Mouse (Mus musculus): Measurements from ENCODE around the gene Rfc5. TPM values are rescaled to one million over a fixed set of nuclear protein-coding genes. Genes with fewer than 3 reads are reported as not detected.
"Not testable (repeated sequence)": the region's sequence is repeated elsewhere in the genome, so short reads cannot be mapped to it uniquely, and the experiment has no call there.

The Rfc5 gene
- 64.7 and 67.2 TPM in 2 replicates for polyA plus RNA-seq (2015; fragmentation: Nextera tagmentation; extraction: Ambion mirVana)

DNA sequence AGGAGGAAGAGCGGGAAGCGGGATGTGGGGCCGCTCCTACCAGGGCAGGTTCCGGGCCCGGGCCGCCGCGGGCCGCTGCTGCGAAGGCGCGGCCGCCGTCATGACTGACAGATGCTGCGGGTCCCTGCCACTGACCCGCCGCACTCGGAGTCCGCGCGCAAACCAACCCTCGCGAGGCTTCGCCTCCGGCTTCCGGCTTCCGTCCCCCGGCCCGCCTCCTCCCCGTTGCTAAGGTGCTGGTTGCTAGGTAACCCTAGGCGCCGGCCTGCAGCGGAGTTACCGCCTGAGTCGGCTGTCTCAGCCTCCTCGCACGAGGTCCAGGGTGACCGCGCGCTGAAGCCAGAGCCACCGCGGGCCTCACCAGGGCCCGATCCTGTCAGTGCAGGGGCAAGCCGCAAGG, at the start of gene Rfc5:
Gene Rfc5, minus strand, starts transcription at position 171 of the 400 bp plus-strand sequence.
- Histone ChIP-seq H3K27ac (peak within 1 kb of the TSS; percentile 64), H3K4me3 (peak within 1 kb of the TSS; percentile 79), H3K36me3 (peaks cover 18% of the 10 kb centered on the region), H3K27me3 (no peaks in the 10 kb centered on the region), H3K4me1 (peaks cover 17% of the 10 kb centered on the region), H3K4me2 (peak within 1 kb of the TSS; percentile 72), H3K9ac (peak within 1 kb of the TSS; percentile 79), H3K9me3 (no peaks in the 10 kb centered on the region)
- 2% methylated on average over 32 of the region's 44 CpGs for WGBS
- peak; percentile 88 for ATAC-seq (ENCODE audit: insufficient number of reproducible peaks, low FRiP score, low TSS enrichment, low read depth)

DNA sequence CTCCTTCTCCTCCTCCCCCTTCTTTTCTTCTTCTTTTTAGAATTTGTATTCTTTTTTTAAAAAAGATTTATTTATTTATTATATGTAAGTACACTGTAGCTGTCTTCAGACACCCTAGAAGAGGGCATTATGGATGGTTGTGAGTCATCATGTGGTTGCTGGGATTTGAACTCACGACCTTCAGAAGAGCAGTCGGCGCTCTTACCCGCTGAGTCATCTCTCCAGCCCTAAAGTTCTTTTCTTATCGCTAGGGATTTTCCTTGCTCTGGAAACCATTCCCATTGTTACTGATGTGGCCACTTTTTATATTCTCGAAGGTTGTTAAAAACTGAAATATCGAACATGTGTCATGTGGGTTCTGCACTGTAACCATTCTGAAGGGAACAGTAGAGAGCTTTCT, 44.7 kb upstream of the Rfc5 start:
- not testable (repeated sequence) for H3K9me3 ChIP-seq; H3K36me3 ChIP-seq; H3K27me3 ChIP-seq; H3K9ac ChIP-seq; H3K27ac ChIP-seq; H3K4me1 ChIP-seq; H3K4me3 ChIP-seq; H3K4me2 ChIP-seq; ATAC-seq (ENCODE audit: insufficient number of reproducible peaks, low FRiP score, low TSS enrichment, low read depth)
- 88% methylated on average over 7 of the region's 7 CpGs for WGBS

DNA sequence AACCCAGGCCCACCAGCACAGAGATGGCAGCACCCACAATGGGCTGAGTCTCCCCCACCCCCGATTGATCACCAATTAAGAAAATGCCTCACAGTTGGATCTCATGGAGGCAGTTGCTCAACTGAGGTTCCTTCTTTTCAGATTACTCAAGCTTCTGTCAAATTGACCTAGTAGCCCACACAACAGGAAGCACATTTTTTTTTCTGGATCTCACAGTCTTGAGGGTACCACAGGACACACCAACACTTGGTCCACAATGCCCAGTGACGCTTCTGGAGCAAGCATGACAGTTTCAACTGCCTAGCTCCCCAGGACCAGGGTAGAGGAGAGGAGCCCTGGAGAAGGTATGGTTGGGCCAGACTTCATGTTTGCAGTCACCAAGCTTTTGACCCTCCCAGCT, 28.6 kb upstream of the Rfc5 start:
- Histone ChIP-seq H3K4me1 (peaks cover 16% of the 10 kb centered on the region), H3K27me3 (peaks cover 53% of the 10 kb centered on the region), H3K9me3 (no peaks in the 10 kb centered on the region), H3K4me2 (no peak overlapping the region), H3K36me3 (no peaks in the 10 kb centered on the region), H3K9ac (no peak overlapping the region), H3K27ac (no peak overlapping the region), H3K4me3 (no peak overlapping the region)
- whole genome bisulfite sequencing: 75% methylated on average over 2 of the region's 2 CpGs
- ATAC-seq (ENCODE audit: insufficient number of reproducible peaks, low FRiP score, low TSS enrichment, low read depth): no peak

DNA sequence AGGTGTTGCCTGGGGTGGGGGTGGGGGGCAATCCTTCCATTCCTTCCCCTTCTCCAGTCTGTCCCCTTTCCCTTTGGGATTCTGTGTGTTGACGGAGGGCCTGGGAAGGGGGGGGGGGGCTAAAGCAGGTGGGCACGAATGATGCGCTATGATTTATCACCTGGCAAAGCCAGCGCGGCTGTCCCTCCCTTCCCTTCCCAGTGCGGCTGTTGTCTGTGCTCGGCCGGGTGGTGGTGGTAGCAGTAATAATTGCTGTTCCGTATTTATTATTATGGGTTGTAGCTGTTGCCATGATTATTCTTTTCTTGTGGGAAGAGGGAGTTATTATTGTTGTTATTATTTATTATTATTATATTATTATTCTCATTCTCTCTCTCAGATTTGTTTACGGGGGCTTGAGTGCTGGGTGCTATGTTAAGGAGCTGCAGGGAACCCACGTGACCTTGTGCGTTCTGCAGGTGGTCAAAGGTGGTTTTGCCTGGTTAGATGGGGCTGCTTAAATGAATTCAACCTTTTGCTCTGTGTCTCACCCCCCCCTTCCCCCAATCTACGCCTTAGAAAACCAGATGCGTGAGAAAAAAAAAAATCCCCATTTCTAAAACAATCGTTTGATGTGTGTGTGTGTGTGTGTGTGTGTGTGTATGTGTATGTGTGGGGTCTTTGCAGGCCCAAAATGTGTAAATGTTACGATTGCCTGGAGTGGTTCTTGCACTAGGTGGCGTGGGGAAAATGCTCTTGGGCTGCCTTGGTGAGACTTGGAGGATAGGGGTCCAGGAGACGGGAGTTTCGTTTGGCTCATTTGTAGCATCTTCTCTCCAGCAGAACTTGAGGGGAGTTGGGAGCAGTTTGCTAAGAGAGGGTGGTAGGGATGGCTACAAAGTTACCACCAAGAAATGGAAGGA, 26.4 kb upstream of the Rfc5 start:
- no peak overlapping the region for H3K4me2 ChIP-seq
- H3K9me3 ChIP-seq: no peaks in the 10 kb centered on the region
- no peak overlapping the region for H3K4me3 ChIP-seq
- H3K27ac ChIP-seq: no peak overlapping the region
- H3K4me1 ChIP-seq: peaks cover 16% of the 10 kb centered on the region
- H3K36me3 ChIP-seq: no peaks in the 10 kb centered on the region
- no peak for ATAC-seq (ENCODE audit: insufficient number of reproducible peaks, low FRiP score, low TSS enrichment, low read depth)
- H3K27me3 ChIP-seq: peaks cover 72% of the 10 kb centered on the region
- no peak overlapping the region for H3K9ac ChIP-seq
- 31% methylated on average over 16 of the region's 19 CpGs for WGBS

DNA sequence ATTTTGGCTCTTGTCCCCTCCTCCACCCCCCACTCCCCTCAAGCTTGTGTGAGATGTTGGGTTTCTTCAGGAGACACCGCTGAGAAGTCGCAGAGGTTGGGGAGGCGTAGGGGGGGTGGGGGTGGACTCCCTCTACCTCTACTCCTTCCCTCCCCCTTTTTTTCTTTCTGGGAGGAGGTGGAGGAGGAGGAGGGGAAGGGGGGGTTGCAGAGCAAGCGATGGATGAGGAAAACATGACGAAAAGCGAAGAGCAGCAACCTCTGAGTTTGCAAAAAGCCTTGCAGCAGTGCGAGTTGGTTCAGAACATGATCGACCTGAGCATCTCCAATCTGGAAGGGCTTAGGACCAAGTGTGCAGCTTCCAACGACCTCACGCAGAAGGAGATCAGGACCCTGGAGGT, 25.8 kb upstream of the Rfc5 start:
- H3K4me3 ChIP-seq: peak overlapping the region; percentile 53
- peak overlapping the region; percentile 97 for H3K4me2 ChIP-seq
- peaks cover 74% of the 10 kb centered on the region for H3K27me3 ChIP-seq
- H3K27ac ChIP-seq: no peak overlapping the region
- no peak for ATAC-seq (ENCODE audit: insufficient number of reproducible peaks, low FRiP score, low TSS enrichment, low read depth)
- H3K4me1 ChIP-seq: peaks cover 16% of the 10 kb centered on the region
- H3K36me3 ChIP-seq: no peaks in the 10 kb centered on the region
- H3K9me3 ChIP-seq: no peaks in the 10 kb centered on the region
- WGBS: 8% methylated on average over 10 of the region's 10 CpGs
- no peak overlapping the region for H3K9ac ChIP-seq

DNA sequence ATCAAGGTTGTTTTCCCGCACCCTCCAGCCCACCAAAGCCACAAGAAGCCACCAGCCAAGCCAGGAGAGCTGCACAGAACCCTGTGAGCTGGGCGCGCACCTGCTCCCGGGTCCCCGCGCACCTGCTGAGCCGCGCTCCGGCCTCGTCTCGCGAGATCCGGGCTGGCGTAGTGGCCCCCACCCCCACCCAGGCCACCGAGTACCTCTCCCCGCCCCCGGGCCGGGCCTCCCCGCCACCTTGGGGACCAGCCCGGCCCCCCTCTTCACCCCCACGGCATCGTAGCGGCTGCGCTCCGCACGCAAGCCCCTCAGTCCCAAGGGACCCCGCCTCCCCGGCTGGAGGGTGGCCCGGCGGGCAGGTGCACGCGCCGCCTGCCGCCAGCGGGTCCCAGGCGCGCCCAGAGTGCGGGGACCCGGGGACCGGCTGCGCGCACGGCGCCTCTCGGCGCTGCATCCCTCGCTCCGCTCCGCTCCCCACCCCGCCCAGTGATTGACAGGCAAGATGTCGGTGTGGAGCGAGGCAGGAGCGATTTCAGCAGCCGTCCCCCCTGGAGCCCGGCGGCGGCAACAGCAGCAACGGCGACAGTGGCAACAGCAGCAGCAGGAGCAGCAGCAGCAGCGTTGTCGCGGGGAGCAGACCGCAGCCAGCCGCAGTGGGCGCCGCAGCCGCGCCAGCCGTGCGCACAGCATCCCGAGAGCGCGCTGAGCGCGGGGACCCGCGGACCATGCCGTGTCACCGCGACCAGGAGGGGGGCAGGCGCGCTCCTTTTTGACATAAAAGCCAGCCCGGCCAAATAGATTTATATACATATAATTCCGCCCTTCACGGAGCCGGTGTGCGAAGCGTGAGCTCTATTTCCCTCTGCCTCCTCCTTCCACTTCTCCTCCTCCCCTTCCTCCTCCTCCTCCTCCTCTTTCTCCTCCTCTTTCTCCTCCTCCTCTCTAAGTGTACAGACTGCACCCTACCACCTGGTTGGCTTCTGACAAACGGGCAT, 25.0 kb upstream of the Rfc5 start, which contains the start of gene Ksr2:
Gene Ksr2, plus strand, starts transcription at position 494 of the 995 bp plus-strand sequence.
- peaks cover 74% of the 10 kb centered on the region for H3K27me3 ChIP-seq
- peak within 1 kb of the TSS; percentile 97 for H3K4me2 ChIP-seq
- no peaks in the 10 kb centered on the region for H3K36me3 ChIP-seq
- under 1% methylated on average over 85 of the region's 89 CpGs for WGBS
- ATAC-seq (ENCODE audit: insufficient number of reproducible peaks, low FRiP score, low TSS enrichment, low read depth): no peak
- peaks cover 16% of the 10 kb centered on the region for H3K4me1 ChIP-seq
- H3K9me3 ChIP-seq: no peaks in the 10 kb centered on the region
- no peak within 1 kb of the TSS for H3K27ac ChIP-seq
- 0 out of 2 replicates have a peak within 1 kb of the TSS, but pooled peaks have one; percentile 14 for H3K9ac ChIP-seq
- peak within 1 kb of the TSS; percentile 53 for H3K4me3 ChIP-seq

DNA sequence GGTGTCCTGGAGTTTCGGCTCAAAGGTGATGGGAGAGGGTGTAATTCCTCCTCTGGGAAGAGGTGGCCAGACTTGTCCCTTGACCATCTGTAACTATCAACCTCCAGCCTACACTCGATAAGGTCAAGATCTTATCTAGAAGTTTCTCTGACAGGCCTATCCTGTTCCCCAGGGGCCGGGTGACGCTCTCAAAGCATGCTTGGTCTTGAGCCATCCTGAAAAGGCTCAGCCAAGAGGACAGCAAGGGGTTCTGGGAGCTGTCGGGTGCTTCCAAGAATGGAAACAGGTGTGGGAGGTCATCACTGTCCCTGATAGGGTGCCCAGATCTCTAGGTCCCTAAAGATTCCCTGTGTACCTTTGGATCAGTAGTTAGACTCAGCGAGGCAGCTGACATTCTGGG, 20.5 kb upstream of the Rfc5 start:
- WGBS: 65% methylated on average over 6 of the region's 6 CpGs
- Histone ChIP-seq H3K9me3 (no peaks in the 10 kb centered on the region), H3K27ac (no peak overlapping the region), H3K4me2 (no peak overlapping the region), H3K27me3 (peaks cover 39% of the 10 kb centered on the region), H3K9ac (no peak overlapping the region), H3K4me3 (no peak overlapping the region), H3K36me3 (no peaks in the 10 kb centered on the region), H3K4me1 (peaks cover 12% of the 10 kb centered on the region)
- no peak for ATAC-seq (ENCODE audit: insufficient number of reproducible peaks, low FRiP score, low TSS enrichment, low read depth)

DNA sequence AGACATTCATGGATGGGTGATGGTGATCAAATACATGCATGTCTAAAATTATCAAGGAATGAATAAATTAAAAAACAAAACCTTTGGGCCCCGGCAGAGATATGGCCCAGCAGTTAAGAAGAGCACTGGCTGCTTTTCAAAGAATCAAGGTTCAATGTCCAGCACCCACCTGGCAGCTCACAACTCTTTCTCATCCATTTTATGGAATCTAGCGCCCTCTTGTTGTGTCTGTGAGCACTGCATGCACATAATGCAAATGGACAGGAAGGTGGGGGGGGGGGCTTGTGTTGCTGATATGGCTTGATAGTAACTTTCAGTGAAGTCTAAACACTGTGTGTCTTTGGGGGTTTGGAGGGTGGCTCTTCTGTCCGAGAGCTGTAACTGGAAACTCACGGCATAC, 19.4 kb upstream of the Rfc5 start:
- no peak overlapping the region for H3K27ac ChIP-seq
- no peak overlapping the region for H3K4me3 ChIP-seq
- WGBS: 59% methylated on average over 4 of the region's 4 CpGs
- no peaks in the 10 kb centered on the region for H3K36me3 ChIP-seq
- H3K9ac ChIP-seq: no peak overlapping the region
- no peaks in the 10 kb centered on the region for H3K9me3 ChIP-seq
- ATAC-seq (ENCODE audit: insufficient number of reproducible peaks, low FRiP score, low TSS enrichment, low read depth): no peak
- peaks cover 27% of the 10 kb centered on the region for H3K27me3 ChIP-seq
- H3K4me1 ChIP-seq: peaks cover under 1% of the 10 kb centered on the region
- no peak overlapping the region for H3K4me2 ChIP-seq

DNA sequence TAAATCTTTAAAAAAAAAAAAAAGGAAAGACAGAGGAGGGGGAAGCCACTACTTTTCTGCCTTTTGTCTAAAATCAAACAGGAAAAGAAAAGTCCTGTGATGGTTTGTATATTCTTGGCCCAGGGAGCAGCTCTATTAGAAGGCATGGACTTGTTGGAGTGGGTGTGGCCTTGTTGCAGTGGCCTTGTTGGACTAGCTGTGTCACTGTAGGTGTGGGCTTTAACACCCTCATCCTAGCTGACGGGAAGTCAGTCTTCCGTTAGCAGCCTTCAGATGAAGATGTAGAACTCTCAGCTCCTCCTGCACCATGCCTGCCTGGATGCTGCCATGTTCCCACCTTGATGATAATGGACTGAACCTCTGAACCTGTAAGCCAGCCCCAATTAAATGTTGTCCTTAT, 15.8 kb upstream of the Rfc5 start:
- H3K27ac ChIP-seq; H3K36me3 ChIP-seq; H3K27me3 ChIP-seq; H3K4me1 ChIP-seq; H3K9ac ChIP-seq; H3K4me2 ChIP-seq; H3K4me3 ChIP-seq; ATAC-seq (ENCODE audit: insufficient number of reproducible peaks, low FRiP score, low TSS enrichment, low read depth); H3K9me3 ChIP-seq: not testable (repeated sequence)
- WGBS: 67% methylated on average over 2 of the region's 2 CpGs

DNA sequence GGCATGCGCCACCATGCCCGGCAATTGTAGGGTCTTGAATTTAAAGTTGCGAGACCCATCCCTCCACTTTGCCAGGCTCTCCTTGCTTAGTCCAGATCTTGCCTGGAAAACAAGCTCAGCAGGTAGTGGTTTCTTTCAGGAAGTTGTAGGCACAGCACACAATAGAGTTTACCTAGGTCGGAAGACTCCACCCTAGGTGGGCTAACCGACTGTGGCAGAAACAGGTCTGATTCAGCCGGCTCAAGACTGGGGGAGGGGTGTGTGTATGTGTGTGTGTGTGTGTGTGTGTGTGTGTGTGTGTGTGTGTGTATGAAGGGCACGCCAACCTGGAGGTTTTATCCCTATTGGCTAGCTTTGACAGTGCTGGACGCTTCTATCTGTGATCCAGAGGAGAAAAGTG, 14.8 kb upstream of the Rfc5 start:
- H3K27me3 ChIP-seq: no peaks in the 10 kb centered on the region
- no peak for ATAC-seq (ENCODE audit: insufficient number of reproducible peaks, low FRiP score, low TSS enrichment, low read depth)
- H3K27ac ChIP-seq: no peak overlapping the region
- no peaks in the 10 kb centered on the region for H3K36me3 ChIP-seq
- no peaks in the 10 kb centered on the region for H3K9me3 ChIP-seq
- no peak overlapping the region for H3K9ac ChIP-seq
- no peak overlapping the region for H3K4me3 ChIP-seq
- no peak overlapping the region for H3K4me2 ChIP-seq
- no peaks in the 10 kb centered on the region for H3K4me1 ChIP-seq
- 84% methylated on average over 8 of the region's 8 CpGs for WGBS

DNA sequence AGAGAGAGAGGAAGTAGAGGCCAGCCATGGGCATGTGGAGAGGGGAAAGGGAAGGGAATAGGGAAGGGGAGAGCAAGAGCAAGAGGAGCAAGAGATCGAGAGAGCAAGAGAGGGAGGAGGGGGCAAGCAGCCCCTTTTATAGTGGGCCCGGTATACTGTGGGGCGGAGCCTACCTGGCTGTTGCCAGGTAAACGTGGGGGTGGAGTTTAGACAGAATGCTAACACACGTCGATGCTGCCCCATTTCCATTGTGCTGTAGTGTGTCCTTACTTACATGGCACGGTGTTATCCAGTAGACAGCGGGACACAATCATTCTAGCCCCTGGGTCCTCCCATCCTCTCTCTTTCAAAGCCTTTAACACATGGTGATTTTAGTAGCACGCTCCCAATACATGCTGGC, 10.4 kb upstream of the Rfc5 start:
- ATAC-seq (ENCODE audit: insufficient number of reproducible peaks, low FRiP score, low TSS enrichment, low read depth): no peak
- Histone ChIP-seq H3K9me3 (no peaks in the 10 kb centered on the region), H3K4me2 (no peak overlapping the region), H3K4me1 (no peaks in the 10 kb centered on the region), H3K9ac (no peak overlapping the region), H3K27ac (no peak overlapping the region), H3K36me3 (no peaks in the 10 kb centered on the region), H3K4me3 (no peak overlapping the region), H3K27me3 (no peaks in the 10 kb centered on the region)
- WGBS: 77% methylated on average over 9 of the region's 9 CpGs

Measured in limb, embryonic 15.5 days (tissue).